Mouse (Mus musculus): ENCODE data around the gene Tmem63a. TPM values are rescaled to one million over a fixed set of nuclear protein-coding genes. Genes with fewer than 3 reads are reported as not detected.
A peak's percentile ranks its signal among the peaks of the same experiment; 100 is the strongest.
"Not testable (repeated sequence)": the region's sequence is repeated elsewhere in the genome, so short reads cannot be mapped to it uniquely, and the experiment has no call there.

The Tmem63a gene
- polyA plus RNA-seq, 2 experiments = 18.2 to 47.9 TPM

DNA sequence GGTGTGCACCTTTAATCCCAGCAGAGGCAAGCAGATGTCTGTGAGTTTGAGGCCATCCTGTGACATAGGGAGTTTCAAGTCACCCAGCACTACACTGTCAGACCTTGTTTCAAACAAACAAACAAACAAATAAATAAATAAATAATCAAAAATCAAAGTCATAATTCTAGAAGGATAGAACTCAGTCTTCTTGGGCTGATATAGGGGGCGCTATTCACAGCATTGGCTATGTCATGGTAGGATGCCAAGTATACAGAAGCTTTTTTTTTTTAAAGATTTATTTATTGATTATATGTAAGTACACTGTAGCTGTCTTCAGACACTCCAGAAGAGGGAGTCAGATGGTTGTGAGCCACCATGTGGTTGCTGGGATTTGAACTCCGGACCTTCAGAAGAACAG, 3.4 kb upstream of the Tmem63a start:
- H3K9ac ChIP-seq (ENCODE audit: low read depth, low read length, severe bottlenecking); H3K36me3 ChIP-seq (ENCODE audit: control insufficient read depth, insufficient read depth, low read length); DNase-seq (ENCODE audit: low spot score); H3K4me2 ChIP-seq (replicated peaks; ENCODE audit: low read depth, low read length, severe bottlenecking); H3K27ac ChIP-seq (replicated peaks; ENCODE audit: low read depth, low read length); H3K9me3 ChIP-seq (ENCODE audit: control insufficient read depth, low read length); ATAC-seq (ENCODE audit: low FRiP score, low read depth); H3K4me3 ChIP-seq (replicated peaks; ENCODE audit: low read length): not testable (repeated sequence)
- peaks cover 18% of the 10 kb centered on the region; the same call in 1 of the 2 replicates for H3K4me1 ChIP-seq (ENCODE audit: control insufficient read depth, insufficient read depth, low read length)
- WGBS = 68% methylated on average over 2 of the region's 2 CpGs
- peaks cover 30% of the 10 kb centered on the region for H3K27me3 ChIP-seq (ENCODE audit: control insufficient read depth, insufficient read depth, low read length)

DNA sequence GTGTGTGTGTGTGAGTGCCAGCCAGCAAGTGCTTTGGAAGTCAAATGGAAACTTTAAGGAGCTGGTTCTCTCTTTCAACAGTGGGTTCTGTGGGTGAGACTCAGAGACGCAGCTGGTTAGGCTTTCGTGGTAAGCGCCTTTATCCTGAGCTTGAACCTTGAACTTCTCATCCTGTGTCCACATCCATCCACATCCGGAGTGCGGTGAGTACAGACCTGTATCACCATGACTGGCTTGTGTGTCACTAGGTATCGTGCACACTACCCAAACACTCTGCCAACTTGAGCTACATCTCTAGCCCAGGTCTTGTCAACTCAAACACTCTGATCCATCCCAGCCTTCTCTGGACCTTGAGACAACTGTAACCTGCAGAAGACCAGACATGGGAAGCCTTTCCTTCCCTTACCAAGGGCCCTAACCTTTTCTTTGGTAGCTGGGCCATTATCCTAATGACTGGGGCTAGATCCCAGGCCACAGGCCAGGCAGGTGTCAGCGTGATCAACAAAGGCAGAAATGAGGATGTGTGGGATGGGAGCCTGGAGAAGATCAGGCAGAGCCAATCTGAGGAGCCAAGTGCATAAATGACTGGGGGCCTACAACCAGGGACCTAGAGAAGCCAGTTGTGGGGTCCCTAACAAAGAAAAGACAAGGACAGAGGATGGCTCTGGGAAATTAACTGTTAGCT, 1.2 kb upstream of the Tmem63a start:
- Histone ChIP-seq H3K4me3 (replicated peaks; ENCODE audit: low read length) (peak overlapping the region; percentile 83; the same call in 1 of the 2 replicates), H3K9me3 (ENCODE audit: control insufficient read depth, low read length) (no peaks in the 10 kb centered on the region), H3K27ac (replicated peaks; ENCODE audit: low read depth, low read length) (no peak overlapping the region), H3K4me2 (replicated peaks; ENCODE audit: low read depth, low read length, severe bottlenecking) (peak overlapping the region; percentile 85), H3K36me3 (ENCODE audit: control insufficient read depth, insufficient read depth, low read length) (no peaks in the 10 kb centered on the region), H3K4me1 (ENCODE audit: control insufficient read depth, insufficient read depth, low read length) (peaks cover 36% of the 10 kb centered on the region), H3K9ac (ENCODE audit: low read depth, low read length, severe bottlenecking) (peak overlapping the region; percentile 86; the same call in 1 of the 2 replicates), H3K27me3 (ENCODE audit: control insufficient read depth, insufficient read depth, low read length) (peaks cover 11% of the 10 kb centered on the region)
- ATAC-seq (ENCODE audit: low FRiP score, low read depth) = no peak
- no peak for DNase-seq (ENCODE audit: low spot score)
- TF ChIP-seq POLR2A (IDR thresholded peaks at IDR 0.05; ENCODE audit: borderline replicate concordance, extremely low read depth, insufficient read depth, insufficient read length) = no peak
- 83% methylated on average over 7 of the region's 7 CpGs for WGBS

DNA sequence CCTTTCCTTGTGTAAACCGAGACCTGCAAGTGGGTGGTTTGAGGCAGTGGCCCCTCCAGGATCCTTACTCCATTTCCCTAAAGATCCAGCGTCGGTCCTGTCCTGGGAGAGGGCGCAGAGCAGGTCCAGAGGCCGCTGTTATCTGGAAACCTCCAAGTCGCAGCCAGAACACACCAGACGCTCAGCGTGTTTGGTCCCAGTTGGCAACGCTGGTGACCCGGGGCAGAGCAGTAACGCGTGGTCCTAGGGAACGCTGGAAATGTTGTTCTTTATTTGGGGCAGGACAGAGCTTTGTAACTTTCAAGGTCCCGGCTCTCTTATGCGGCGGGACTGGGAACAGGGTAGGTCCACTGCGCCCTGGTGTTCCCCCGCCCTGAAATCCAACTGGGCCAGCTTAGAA, 418 bp upstream of the Tmem63a start:
- peak overlapping the region; percentile 84 for H3K27ac ChIP-seq (replicated peaks; ENCODE audit: low read depth, low read length)
- no peak for ATAC-seq (ENCODE audit: low FRiP score, low read depth)

DNA sequence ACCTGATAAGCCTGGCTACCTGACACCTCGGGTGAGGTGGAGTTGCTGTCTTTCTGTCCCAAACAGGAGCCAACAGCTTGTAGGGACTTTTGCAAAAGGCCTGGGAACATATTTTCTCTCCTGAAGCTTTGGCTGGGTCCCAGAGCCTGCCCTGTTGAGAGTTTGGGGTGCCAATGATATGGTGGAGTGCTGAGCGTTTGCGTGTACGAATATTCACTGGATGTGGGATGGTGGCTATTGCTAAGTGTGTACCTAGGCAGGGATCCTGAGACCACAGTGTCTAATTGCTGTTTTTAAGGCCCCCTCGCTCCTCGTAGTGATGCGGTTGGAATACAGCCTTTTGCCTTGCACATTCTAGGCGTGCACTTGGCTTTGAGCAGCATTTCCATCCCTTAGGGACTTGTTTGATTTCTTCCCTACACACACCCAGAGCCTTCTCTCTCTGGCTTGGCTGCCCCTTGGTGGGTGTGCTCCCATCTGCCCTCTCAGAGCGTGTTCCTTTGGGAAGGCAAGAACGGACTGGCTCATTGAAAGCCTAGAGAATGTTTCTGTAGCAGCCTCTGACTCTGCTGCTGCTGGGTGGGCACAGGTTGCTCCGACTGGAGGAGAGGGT, 994 bp downstream of the Tmem63a start:
- peak overlapping the region; percentile 86 for H3K9ac ChIP-seq (ENCODE audit: low read depth, low read length, severe bottlenecking)
- H3K4me1 ChIP-seq (ENCODE audit: control insufficient read depth, insufficient read depth, low read length) = peaks cover 44% of the 10 kb centered on the region
- WGBS = 37% methylated on average over 11 of the region's 11 CpGs
- no peaks in the 10 kb centered on the region for H3K27me3 ChIP-seq (ENCODE audit: control insufficient read depth, insufficient read depth, low read length)
- peaks cover 16% of the 10 kb centered on the region for H3K36me3 ChIP-seq (ENCODE audit: control insufficient read depth, insufficient read depth, low read length)
- no peak for TF ChIP-seq POLR2A (IDR thresholded peaks at IDR 0.05; ENCODE audit: borderline replicate concordance, extremely low read depth, insufficient read depth, insufficient read length)
- H3K9me3 ChIP-seq (ENCODE audit: control insufficient read depth, low read length) = no peaks in the 10 kb centered on the region
- H3K27ac ChIP-seq (replicated peaks; ENCODE audit: low read depth, low read length) = peak overlapping the region; percentile 84
- ATAC-seq (ENCODE audit: low FRiP score, low read depth) = no peak
- H3K4me2 ChIP-seq (replicated peaks; ENCODE audit: low read depth, low read length, severe bottlenecking) = peak overlapping the region; percentile 85
- H3K4me3 ChIP-seq (replicated peaks; ENCODE audit: low read length) = peak overlapping the region; percentile 83
- peak; percentile 26 for DNase-seq (ENCODE audit: low spot score)

More for the DNA sequence above, 418 bp upstream of the Tmem63a start:
- peak overlapping the region; percentile 85 for H3K4me2 ChIP-seq (replicated peaks; ENCODE audit: low read depth, low read length, severe bottlenecking)
- peaks cover 44% of the 10 kb centered on the region for H3K4me1 ChIP-seq (ENCODE audit: control insufficient read depth, insufficient read depth, low read length)
- DNase-seq (ENCODE audit: low spot score) = no peak
- 6% methylated on average over 18 of the region's 18 CpGs for WGBS
- H3K9ac ChIP-seq (ENCODE audit: low read depth, low read length, severe bottlenecking) = peak overlapping the region; percentile 86
- H3K27me3 ChIP-seq (ENCODE audit: control insufficient read depth, insufficient read depth, low read length) = peaks cover 4% of the 10 kb centered on the region; the same call in 1 of the 2 replicates
- no peak for TF ChIP-seq POLR2A (IDR thresholded peaks at IDR 0.05; ENCODE audit: borderline replicate concordance, extremely low read depth, insufficient read depth, insufficient read length)
- H3K36me3 ChIP-seq (ENCODE audit: control insufficient read depth, insufficient read depth, low read length) = peaks cover 3% of the 10 kb centered on the region; the same call in 1 of the 2 replicates
- peak overlapping the region; percentile 83 for H3K4me3 ChIP-seq (replicated peaks; ENCODE audit: low read length)
- no peaks in the 10 kb centered on the region for H3K9me3 ChIP-seq (ENCODE audit: control insufficient read depth, low read length)

DNA sequence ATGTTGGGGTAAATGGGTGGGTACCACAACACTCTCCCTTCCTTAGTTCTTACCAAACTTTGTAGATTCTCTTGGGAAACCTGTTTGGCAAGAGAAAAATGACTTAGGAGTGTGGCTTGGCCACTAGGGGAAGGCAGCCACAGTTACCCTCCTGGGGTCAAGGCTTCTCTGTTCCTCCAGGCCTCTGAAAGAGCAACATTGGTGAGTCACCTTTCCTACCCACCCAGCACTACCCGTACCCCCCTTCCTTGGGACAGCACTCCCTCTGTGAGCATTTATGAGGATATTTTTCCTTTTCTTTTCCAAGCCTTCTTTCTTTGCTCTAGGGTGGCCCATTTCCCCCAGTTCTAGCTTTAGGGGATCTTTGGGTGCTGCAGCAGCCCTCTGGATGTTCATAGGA, 1.8 kb downstream of the Tmem63a start:
- no peak for TF ChIP-seq POLR2A (IDR thresholded peaks at IDR 0.05; ENCODE audit: borderline replicate concordance, extremely low read depth, insufficient read depth, insufficient read length)
- no peak for DNase-seq (ENCODE audit: low spot score)
- ATAC-seq (ENCODE audit: low FRiP score, low read depth) = no peak
- peak overlapping the region; percentile 30; the same call in 1 of the 2 replicates for H3K27ac ChIP-seq (replicated peaks; ENCODE audit: low read depth, low read length)
- H3K9ac ChIP-seq (ENCODE audit: low read depth, low read length, severe bottlenecking) = no peak overlapping the region
- H3K27me3 ChIP-seq (ENCODE audit: control insufficient read depth, insufficient read depth, low read length) = no peaks in the 10 kb centered on the region
- peak overlapping the region; percentile 83; the same call in 1 of the 2 replicates for H3K4me3 ChIP-seq (replicated peaks; ENCODE audit: low read length)
- peaks cover 21% of the 10 kb centered on the region for H3K36me3 ChIP-seq (ENCODE audit: control insufficient read depth, insufficient read depth, low read length)
- peaks cover 44% of the 10 kb centered on the region for H3K4me1 ChIP-seq (ENCODE audit: control insufficient read depth, insufficient read depth, low read length)
- H3K4me2 ChIP-seq (replicated peaks; ENCODE audit: low read depth, low read length, severe bottlenecking) = 0 out of 2 replicates have a peak overlapping the region, but pooled peaks have one; percentile 85
- no peaks in the 10 kb centered on the region for H3K9me3 ChIP-seq (ENCODE audit: control insufficient read depth, low read length)
- WGBS = 74% methylated on average over 1 of the region's 1 CpGs

Data from limb, embryonic 14.5 days (tissue).